Mouse (Mus musculus) heart, embryonic 15.5 days (tissue): ENCODE results near the gene Tmem59l. TPM values are rescaled to one million over a fixed set of nuclear protein-coding genes. Genes with fewer than 3 reads are reported as not detected.

Experiments
- ATAC-seq: fragments of 200-750 bp; cut with Nextera tagmentation; replicated peaks from 2 replicates; pipeline ENCODE4 v1.8.0; 2017; ENCODE audit warnings: low read depth, moderate TSS enrichment; ENCODE audit not compliant: insufficient number of reproducible peaks, insufficient read depth, low FRiP score
- H3K27ac ChIP-seq: fragments of 300-500 bp; sonication (generic); 2 replicates; pipeline ENCODE4 v1.5.1; 2015; ENCODE audit warnings: mild to moderate bottlenecking, inconsistent platforms
- H3K27me3 ChIP-seq: fragments of 300-500 bp; sonication (generic); 2 replicates; pipeline ENCODE4 v1.6.1; 2015; ENCODE audit warnings: inconsistent platforms
- H3K36me3 ChIP-seq: fragments of 300-500 bp; sonication (generic); 2 replicates; pipeline ENCODE4 v1.6.1; 2015; ENCODE audit warnings: mild to moderate bottlenecking, inconsistent platforms
- H3K4me1 ChIP-seq: fragments of 300-500 bp; sonication (generic); replicated peaks from 2 replicates; pipeline ENCODE4 v1.6.1; 2015; ENCODE audit warnings: inconsistent platforms
- H3K4me2 ChIP-seq: fragments of 300-500 bp; sonication (generic); 2 replicates; pipeline ENCODE4 v1.6.1; 2015; ENCODE audit warnings: inconsistent platforms, mild to moderate bottlenecking, moderate library complexity
- H3K4me3 ChIP-seq: fragments of 300-500 bp; sonication (generic); 2 replicates; pipeline ENCODE4 v1.5.1; 2015; ENCODE audit warnings: mild to moderate bottlenecking, inconsistent platforms
- H3K9ac ChIP-seq: fragments of 300-500 bp; sonication (generic); 2 replicates; pipeline ENCODE4 v1.6.1; 2015; ENCODE audit warnings: mild to moderate bottlenecking, inconsistent platforms
- H3K9me3 ChIP-seq: fragments of 300-500 bp; sonication (generic); replicated peaks from 2 replicates; pipeline ENCODE4 v1.6.1; 2016; ENCODE audit warnings: inconsistent platforms
- WGBS: fragments of 180-500 bp; shearing (Covaris S2); methylation state at CpG from one replicate; pipeline ENCODE4 v1.1.7; 2015; ENCODE audit warnings: mixed read lengths; 5-methylcytosine and 5-hydroxymethylcytosine counted together
- polyA plus RNA-seq: library from polyadenylated mRNA; unstranded; fragments of >200 nt; fragmentation: Nextera tagmentation; extraction: Ambion mirVana; gene quantifications from 2 replicates; pipeline ENCODE4 v1.2.1, GENCODE M21; 2015

Gene Tmem59l
- polyA plus RNA-seq, 1 experiment from 2014 or later, result 0.24 TPM

DNA sequence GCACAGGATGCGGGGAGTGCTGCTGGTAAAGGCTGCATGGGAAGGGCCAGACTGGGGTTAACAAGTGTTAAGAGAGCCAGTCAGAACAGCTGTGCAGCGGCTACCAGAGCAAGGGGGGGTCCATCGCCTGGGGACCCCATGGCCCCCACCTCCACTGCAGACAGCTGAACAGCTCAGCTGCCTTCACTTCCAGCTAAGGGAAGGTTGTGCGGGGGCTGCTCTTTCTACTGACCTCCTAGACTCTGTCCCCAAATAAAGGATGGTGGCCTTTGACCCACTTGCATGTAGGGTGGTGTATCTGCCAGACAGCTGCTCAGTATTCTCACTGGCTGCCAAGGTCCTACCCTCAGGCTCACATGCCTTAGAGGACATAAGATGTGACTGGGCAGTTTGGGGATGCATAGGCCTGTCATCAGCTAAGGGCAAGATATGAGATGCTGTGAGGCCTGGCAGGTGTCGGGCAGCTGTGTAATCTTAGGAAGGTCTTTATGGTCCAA lies 19.9 kb downstream of the Tmem59l start:
- peaks cover 48% of the 10 kb centered on the region for H3K4me1 ChIP-seq
- no peaks in the 10 kb centered on the region for H3K36me3 ChIP-seq
- H3K9me3 ChIP-seq, result no peaks in the 10 kb centered on the region
- 67% methylated on average over 5 of the region's 5 CpGs for WGBS
- no peaks in the 10 kb centered on the region for H3K27me3 ChIP-seq
- no peak overlapping the region; the same call in 1 of the 2 replicates for H3K9ac ChIP-seq
- no peak overlapping the region for H3K27ac ChIP-seq
- H3K4me3 ChIP-seq, result no peak overlapping the region
- ATAC-seq, result no peak
- 0 out of 2 replicates have a peak overlapping the region, but pooled peaks have one; percentile 11 for H3K4me2 ChIP-seq

DNA sequence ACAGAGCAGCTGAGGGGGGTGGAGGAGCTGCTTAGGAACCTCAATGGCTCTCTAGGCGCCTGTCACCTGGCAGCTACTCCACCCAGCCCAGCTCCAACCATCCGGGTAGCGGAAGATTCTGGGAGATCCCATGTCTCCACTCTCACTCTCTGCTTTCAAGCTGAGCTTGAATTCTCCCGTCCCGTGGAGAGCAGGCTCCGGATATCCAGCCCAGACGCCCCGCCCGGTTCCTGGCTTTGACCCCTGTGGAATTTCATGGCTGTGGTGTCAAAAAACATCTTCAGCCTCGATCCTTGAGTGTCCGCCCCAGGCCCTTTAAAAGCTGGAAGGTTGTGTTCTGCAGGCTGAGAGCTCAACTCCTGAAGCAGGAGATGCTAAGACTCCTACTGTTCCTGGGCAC lies 20.4 kb downstream of the Tmem59l start:
- Histone ChIP-seq H3K27me3 (no peaks in the 10 kb centered on the region), H3K9ac (no peak overlapping the region; the same call in 1 of the 2 replicates), H3K9me3 (no peaks in the 10 kb centered on the region), H3K4me2 (0 out of 2 replicates have a peak overlapping the region, but pooled peaks have one; percentile 11), H3K36me3 (no peaks in the 10 kb centered on the region), H3K27ac (no peak overlapping the region), H3K4me1 (peaks cover 53% of the 10 kb centered on the region), H3K4me3 (no peak overlapping the region)
- ATAC-seq, result no peak
- WGBS, result 48% methylated on average over 11 of the region's 11 CpGs

DNA sequence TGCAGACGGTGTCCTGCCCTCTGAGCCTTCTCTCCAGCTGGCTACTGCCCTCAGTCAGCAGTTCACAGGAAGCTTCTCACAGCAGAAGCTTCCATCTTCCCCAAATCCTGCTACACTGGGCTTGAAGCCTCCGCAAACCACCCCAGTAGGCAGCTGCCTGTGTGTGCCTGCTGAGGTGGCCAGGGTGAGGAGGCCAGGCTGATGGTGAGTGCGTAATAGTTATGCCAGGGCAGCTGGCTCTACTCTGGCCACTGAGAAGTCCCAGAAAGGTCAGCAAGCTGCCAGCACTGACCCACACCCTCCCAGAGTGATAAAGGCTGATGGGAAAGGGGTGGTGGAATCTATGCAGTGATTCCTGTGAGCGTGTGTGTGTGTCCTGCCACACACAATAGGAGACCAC lies 20.9 kb downstream of the Tmem59l start:
- H3K4me3 ChIP-seq, result no peak overlapping the region
- no peak for ATAC-seq
- H3K9me3 ChIP-seq, result no peaks in the 10 kb centered on the region
- H3K27me3 ChIP-seq, result no peaks in the 10 kb centered on the region
- H3K4me1 ChIP-seq, result peaks cover 57% of the 10 kb centered on the region
- no peak overlapping the region for H3K27ac ChIP-seq
- no peak overlapping the region for H3K9ac ChIP-seq
- no peaks in the 10 kb centered on the region for H3K36me3 ChIP-seq
- 85% methylated on average over 4 of the region's 4 CpGs for WGBS
- H3K4me2 ChIP-seq, result no peak overlapping the region

DNA sequence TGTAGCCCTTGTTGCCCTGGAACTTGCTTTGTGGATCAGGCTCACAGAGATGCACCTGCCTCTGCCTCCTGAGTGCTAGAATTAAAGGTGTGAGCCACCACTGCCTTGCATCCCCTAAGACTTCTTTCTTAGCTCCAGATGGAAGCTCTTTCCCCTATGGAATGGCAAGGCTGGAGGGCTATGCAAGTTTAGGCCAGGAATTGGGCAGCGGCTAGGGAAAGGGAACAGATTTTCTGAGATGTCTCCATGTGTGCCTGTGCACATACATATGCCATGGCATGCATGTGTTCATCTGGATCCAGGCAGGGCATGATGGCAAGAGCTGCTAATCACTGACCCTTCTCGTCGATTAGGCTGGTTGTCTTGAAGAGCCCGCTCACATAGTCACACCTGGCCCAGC lies 21.5 kb downstream of the Tmem59l start:
- Histone ChIP-seq H3K4me2 (no peak overlapping the region), H3K27me3 (no peaks in the 10 kb centered on the region), H3K27ac (no peak overlapping the region), H3K4me1 (peaks cover 63% of the 10 kb centered on the region), H3K9ac (no peak overlapping the region), H3K9me3 (no peaks in the 10 kb centered on the region), H3K4me3 (no peak overlapping the region), H3K36me3 (no peaks in the 10 kb centered on the region)
- 96% methylated on average over 4 of the region's 4 CpGs for WGBS
- no peak for ATAC-seq

DNA sequence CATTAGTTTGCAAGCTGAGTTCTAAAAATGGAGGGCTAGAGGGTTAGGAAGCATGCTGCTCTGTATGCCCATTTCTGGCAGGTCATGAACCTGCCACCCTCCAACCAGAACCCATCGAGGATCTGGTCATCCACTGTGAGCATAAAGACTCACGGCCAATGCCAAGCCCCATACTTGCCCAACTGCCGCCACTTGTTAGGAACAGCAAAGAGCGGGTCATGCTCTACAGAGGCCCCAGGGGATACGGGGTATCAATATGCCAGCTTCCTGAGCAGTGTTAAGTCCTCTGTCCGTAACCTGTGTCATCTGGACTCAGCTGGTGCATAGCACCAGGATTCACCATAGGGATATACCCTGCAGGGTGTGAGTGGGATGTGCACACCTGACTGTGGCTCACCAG lies 23.0 kb downstream of the Tmem59l start:
- H3K4me3 ChIP-seq, result no peak overlapping the region
- no peak overlapping the region for H3K9ac ChIP-seq
- no peaks in the 10 kb centered on the region for H3K27me3 ChIP-seq
- H3K4me2 ChIP-seq, result no peak overlapping the region
- 89% methylated on average over 6 of the region's 6 CpGs for WGBS
- H3K36me3 ChIP-seq, result no peaks in the 10 kb centered on the region
- H3K27ac ChIP-seq, result no peak overlapping the region
- no peak for ATAC-seq
- peaks cover 61% of the 10 kb centered on the region for H3K4me1 ChIP-seq
- H3K9me3 ChIP-seq, result no peaks in the 10 kb centered on the region

DNA sequence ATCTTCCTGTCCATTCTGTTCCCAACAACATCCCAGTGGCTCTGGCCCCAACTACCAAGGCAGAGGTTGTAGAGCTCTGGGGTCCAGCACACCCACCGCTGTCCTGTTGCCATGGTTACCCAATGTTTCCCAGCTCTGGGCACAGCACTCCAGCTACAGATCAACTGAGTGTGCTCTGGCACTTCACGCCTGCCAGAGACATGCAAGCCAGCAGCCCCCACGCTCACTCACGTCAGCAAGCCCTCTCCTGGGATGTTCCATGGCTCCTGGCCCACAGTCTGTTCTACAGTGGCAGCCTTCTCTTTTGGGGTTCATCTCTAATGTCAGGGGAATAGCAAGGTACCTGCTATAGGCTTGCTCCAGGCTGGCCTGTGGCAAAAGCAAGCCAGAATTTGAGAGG lies 23.9 kb downstream of the Tmem59l start:
- Histone ChIP-seq H3K4me3 (no peak overlapping the region), H3K27me3 (no peaks in the 10 kb centered on the region), H3K4me1 (peaks cover 52% of the 10 kb centered on the region), H3K4me2 (no peak overlapping the region), H3K9me3 (no peaks in the 10 kb centered on the region), H3K36me3 (no peaks in the 10 kb centered on the region), H3K9ac (no peak overlapping the region), H3K27ac (no peak overlapping the region)
- no peak for ATAC-seq
- 70% methylated on average over 4 of the region's 4 CpGs for WGBS

DNA sequence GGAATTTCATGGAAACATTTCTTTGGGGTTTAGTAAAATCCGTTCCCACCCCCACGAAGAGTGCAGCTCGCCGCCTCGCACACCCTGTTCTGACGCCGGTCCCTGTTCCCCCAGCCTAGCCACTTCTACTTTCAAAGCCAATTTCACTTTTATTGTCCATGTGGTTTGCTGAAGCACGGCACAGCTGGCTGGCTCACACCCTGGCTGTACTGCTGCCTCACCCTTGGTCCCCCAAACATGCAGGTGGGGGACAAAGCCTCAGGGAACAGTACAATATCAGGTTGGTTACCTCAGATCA lies 24.7 kb downstream of the Tmem59l start:
- no peak overlapping the region for H3K9ac ChIP-seq
- no peaks in the 10 kb centered on the region for H3K36me3 ChIP-seq
- no peaks in the 10 kb centered on the region for H3K9me3 ChIP-seq
- no peak overlapping the region for H3K27ac ChIP-seq
- WGBS, result 87% methylated on average over 8 of the region's 8 CpGs
- no peaks in the 10 kb centered on the region for H3K27me3 ChIP-seq
- ATAC-seq, result no peak
- peaks cover 44% of the 10 kb centered on the region for H3K4me1 ChIP-seq
- no peak overlapping the region for H3K4me3 ChIP-seq
- no peak overlapping the region for H3K4me2 ChIP-seq

GRCm38 (mm10) chr8:70461765-70462515 lies 25.2 kb downstream of the Tmem59l start:
- Histone ChIP-seq H3K36me3 (no peaks in the 10 kb centered on the region), H3K4me3 (no peak overlapping the region), H3K9ac (no peak overlapping the region), H3K4me2 (no peak overlapping the region), H3K27me3 (no peaks in the 10 kb centered on the region), H3K9me3 (no peaks in the 10 kb centered on the region), H3K4me1 (peaks cover 39% of the 10 kb centered on the region), H3K27ac (no peak overlapping the region)
- ATAC-seq, result 0 out of 2 replicates have a peak, but pooled peaks have one; percentile 7
- 76% methylated on average over 16 of the region's 16 CpGs for WGBS

DNA sequence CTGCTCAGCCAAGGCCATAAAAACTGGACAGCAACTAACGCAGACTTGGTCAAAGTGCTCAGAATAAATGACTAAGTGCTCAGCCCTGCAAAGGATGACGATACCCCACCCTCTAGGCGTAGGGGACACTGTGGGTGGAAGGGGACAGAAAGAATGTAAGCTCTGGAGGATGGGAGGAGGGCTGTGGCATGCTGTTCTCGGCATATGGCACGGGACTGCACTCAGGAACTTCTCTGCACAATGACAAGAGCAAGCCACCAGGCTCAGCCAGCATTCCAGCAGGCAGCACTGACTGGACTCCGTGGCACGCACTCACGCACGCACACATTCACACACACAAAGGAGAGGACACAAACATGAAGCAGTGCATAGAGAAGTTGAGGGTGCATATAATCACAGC lies 26.6 kb downstream of the Tmem59l start:
- no peaks in the 10 kb centered on the region for H3K9me3 ChIP-seq
- H3K4me2 ChIP-seq, result no peak overlapping the region
- 52% methylated on average over 9 of the region's 9 CpGs for WGBS
- no peaks in the 10 kb centered on the region for H3K36me3 ChIP-seq
- H3K27ac ChIP-seq, result peak overlapping the region; percentile 13; the same call in 1 of the 2 replicates
- peaks cover 30% of the 10 kb centered on the region for H3K4me1 ChIP-seq
- peak overlapping the region; percentile 18; the same call in 1 of the 2 replicates for H3K9ac ChIP-seq
- ATAC-seq, result peak; percentile 20; the same call in 1 of the 2 replicates
- no peak overlapping the region for H3K4me3 ChIP-seq
- no peaks in the 10 kb centered on the region for H3K27me3 ChIP-seq

DNA sequence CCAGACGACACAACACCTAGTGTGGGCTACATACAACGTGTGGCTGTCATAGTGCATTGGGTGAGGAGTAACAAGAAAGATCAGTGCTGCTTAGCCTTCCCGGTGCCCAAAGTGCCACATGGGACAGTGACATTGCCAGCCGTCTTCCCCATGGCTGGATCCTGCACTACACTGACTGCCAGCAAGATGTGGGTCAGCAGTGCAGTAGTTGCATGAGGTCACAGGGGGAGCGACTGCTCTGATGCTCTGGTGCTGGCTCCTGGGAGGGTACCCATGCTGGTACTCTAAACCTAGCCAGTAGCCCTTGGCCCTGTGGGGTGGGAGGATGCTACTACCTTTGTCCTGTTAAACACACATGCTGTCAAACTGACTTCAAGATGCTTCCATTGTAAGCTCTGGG lies 27.0 kb downstream of the Tmem59l start:
- Histone ChIP-seq H3K4me3 (no peak overlapping the region), H3K4me1 (peaks cover 30% of the 10 kb centered on the region), H3K9me3 (no peaks in the 10 kb centered on the region), H3K36me3 (no peaks in the 10 kb centered on the region), H3K27me3 (no peaks in the 10 kb centered on the region), H3K27ac (peak overlapping the region; percentile 13; the same call in 1 of the 2 replicates), H3K9ac (peak overlapping the region; percentile 18; the same call in 1 of the 2 replicates), H3K4me2 (no peak overlapping the region)
- WGBS, result 75% methylated on average over 5 of the region's 5 CpGs
- no peak for ATAC-seq

- H3K9ac ChIP-seq, result no peak overlapping the region
- H3K4me1 ChIP-seq, result peaks cover 31% of the 10 kb centered on the region
- ATAC-seq, result no peak
- no peaks in the 10 kb centered on the region for H3K36me3 ChIP-seq
- 97% methylated on average over 2 of the region's 2 CpGs for WGBS
- no peaks in the 10 kb centered on the region for H3K27me3 ChIP-seq
- H3K4me2 ChIP-seq, result no peak overlapping the region
- no peaks in the 10 kb centered on the region for H3K9me3 ChIP-seq
- H3K27ac ChIP-seq, result no peak overlapping the region
- H3K4me3 ChIP-seq, result no peak overlapping the region
These were observed 27.5 kb downstream of the Tmem59l start for GRCm38 (mm10) chr8:70459636-70460035.

- Histone ChIP-seq H3K36me3 (no peaks in the 10 kb centered on the region), H3K9ac (no peak overlapping the region), H3K27ac (no peak overlapping the region), H3K4me2 (no peak overlapping the region), H3K9me3 (no peaks in the 10 kb centered on the region), H3K4me1 (peaks cover 41% of the 10 kb centered on the region), H3K4me3 (no peak overlapping the region), H3K27me3 (no peaks in the 10 kb centered on the region)
- 74% methylated on average over 3 of the region's 3 CpGs for WGBS
- ATAC-seq, result no peak
These were observed 28.7 kb downstream of the Tmem59l start for GRCm38 (mm10) chr8:70458462-70458861.
